Mouse (Mus musculus): ENCODE measurements around the gene Acvr1b. TPM values are rescaled to one million over a fixed set of nuclear protein-coding genes. Genes with fewer than 3 reads are reported as not detected.

The Acvr1b gene
- polyA plus RNA-seq, 1 experiment from 2014 or later = 14.3 TPM

- Histone ChIP-seq H3K27me3 (peaks cover 4% of the 10 kb centered on the region; the same call in 1 of the 2 replicates), H3K4me1 (peaks cover 36% of the 10 kb centered on the region), H3K9me3 (replicated peaks) (no peaks in the 10 kb centered on the region), H3K36me3 (ENCODE audit: poor library complexity, severe bottlenecking) (peaks cover 54% of the 10 kb centered on the region), H3K4me2 (no peak overlapping the region), H3K4me3 (no peak overlapping the region), H3K27ac (no peak overlapping the region), H3K9ac (no peak overlapping the region)
- no peak for ATAC-seq
- WGBS = 95% methylated on average over 16 of the region's 16 CpGs
Measured at GRCm38 (mm10) chr15:101194951-101195823, 21.3 kb downstream of the Acvr1b start.

GRCm38 (mm10) chr15:101196079-101196795, 22.4 kb downstream of the Acvr1b start:
- no peak for ATAC-seq
- peaks cover 25% of the 10 kb centered on the region for H3K4me1 ChIP-seq
- 93% methylated on average over 8 of the region's 8 CpGs for WGBS
- H3K36me3 ChIP-seq (ENCODE audit: poor library complexity, severe bottlenecking) = peaks cover 65% of the 10 kb centered on the region
- H3K27ac ChIP-seq = no peak overlapping the region
- H3K27me3 ChIP-seq = peaks cover 4% of the 10 kb centered on the region; the same call in 1 of the 2 replicates
- H3K4me3 ChIP-seq = no peak overlapping the region
- H3K4me2 ChIP-seq = no peak overlapping the region
- no peaks in the 10 kb centered on the region for H3K9me3 ChIP-seq (replicated peaks)
- H3K9ac ChIP-seq = no peak overlapping the region

GRCm38 (mm10) chr15:101196961-101197360, 23.1 kb downstream of the Acvr1b start:
- H3K27me3 ChIP-seq = peaks cover 4% of the 10 kb centered on the region; the same call in 1 of the 2 replicates
- no peak overlapping the region for H3K4me2 ChIP-seq
- H3K9me3 ChIP-seq (replicated peaks) = no peaks in the 10 kb centered on the region
- H3K4me1 ChIP-seq = peaks cover 18% of the 10 kb centered on the region
- ATAC-seq = no peak
- no peak overlapping the region for H3K4me3 ChIP-seq
- H3K27ac ChIP-seq = no peak overlapping the region
- no peak overlapping the region for H3K9ac ChIP-seq
- H3K36me3 ChIP-seq (ENCODE audit: poor library complexity, severe bottlenecking) = peaks cover 72% of the 10 kb centered on the region

- Histone ChIP-seq H3K9me3 (replicated peaks) (no peaks in the 10 kb centered on the region), H3K4me2 (no peak overlapping the region), H3K4me1 (peaks cover 11% of the 10 kb centered on the region), H3K27ac (no peak overlapping the region), H3K36me3 (ENCODE audit: poor library complexity, severe bottlenecking) (peaks cover 79% of the 10 kb centered on the region), H3K27me3 (peaks cover 4% of the 10 kb centered on the region; the same call in 1 of the 2 replicates), H3K9ac (no peak overlapping the region), H3K4me3 (no peak overlapping the region)
- peak; percentile 13; the same call in 1 of the 2 replicates for ATAC-seq
- WGBS = 91% methylated on average over 15 of the region's 15 CpGs
Measured at GRCm38 (mm10) chr15:101197497-101198179, 23.8 kb downstream of the Acvr1b start.

- WGBS = 24% methylated on average over 3 of the region's 3 CpGs
- H3K36me3 ChIP-seq (ENCODE audit: poor library complexity, severe bottlenecking) = peaks cover 84% of the 10 kb centered on the region
- H3K27me3 ChIP-seq = peaks cover 4% of the 10 kb centered on the region; the same call in 1 of the 2 replicates
- ATAC-seq = peak; percentile 81; the same call in 1 of the 2 replicates
- no peak overlapping the region for H3K4me3 ChIP-seq
- H3K9ac ChIP-seq = no peak overlapping the region
- H3K27ac ChIP-seq = no peak overlapping the region
- H3K9me3 ChIP-seq (replicated peaks) = no peaks in the 10 kb centered on the region
- no peak overlapping the region for H3K4me2 ChIP-seq
- H3K4me1 ChIP-seq = peaks cover 7% of the 10 kb centered on the region; the same call in 1 of the 2 replicates
Measured at GRCm38 (mm10) chr15:101198218-101198617, 24.4 kb downstream of the Acvr1b start.

- no peak overlapping the region for H3K4me2 ChIP-seq
- H3K36me3 ChIP-seq (ENCODE audit: poor library complexity, severe bottlenecking) = peaks cover 89% of the 10 kb centered on the region
- H3K27me3 ChIP-seq = peaks cover 2% of the 10 kb centered on the region; the same call in 1 of the 2 replicates
- H3K27ac ChIP-seq = no peak overlapping the region
- 84% methylated on average over 14 of the region's 14 CpGs for WGBS
- ATAC-seq = no peak
- H3K4me1 ChIP-seq = peaks cover under 1% of the 10 kb centered on the region; the same call in 1 of the 2 replicates
- no peaks in the 10 kb centered on the region for H3K9me3 ChIP-seq (replicated peaks)
- no peak overlapping the region for H3K4me3 ChIP-seq
- no peak overlapping the region for H3K9ac ChIP-seq
Measured at GRCm38 (mm10) chr15:101198850-101199249, 25.0 kb downstream of the Acvr1b start.

GRCm38 (mm10) chr15:101200777-101201295, 27.0 kb downstream of the Acvr1b start:
- Histone ChIP-seq H3K27ac (no peak overlapping the region), H3K4me1 (no peaks in the 10 kb centered on the region), H3K27me3 (no peaks in the 10 kb centered on the region), H3K4me2 (no peak overlapping the region), H3K4me3 (no peak overlapping the region), H3K9ac (no peak overlapping the region), H3K36me3 (ENCODE audit: poor library complexity, severe bottlenecking) (peaks cover 85% of the 10 kb centered on the region), H3K9me3 (replicated peaks) (no peaks in the 10 kb centered on the region)
- WGBS = 97% methylated on average over 9 of the region's 9 CpGs
- no peak for ATAC-seq

- no peak overlapping the region for H3K27ac ChIP-seq
- H3K36me3 ChIP-seq (ENCODE audit: poor library complexity, severe bottlenecking) = peaks cover 85% of the 10 kb centered on the region
- WGBS = 96% methylated on average over 3 of the region's 3 CpGs
- no peaks in the 10 kb centered on the region for H3K4me1 ChIP-seq
- no peaks in the 10 kb centered on the region for H3K9me3 ChIP-seq (replicated peaks)
- no peak for ATAC-seq
- H3K9ac ChIP-seq = no peak overlapping the region
- no peaks in the 10 kb centered on the region for H3K27me3 ChIP-seq
- H3K4me2 ChIP-seq = no peak overlapping the region
- H3K4me3 ChIP-seq = no peak overlapping the region
Measured at GRCm38 (mm10) chr15:101201414-101201813, 27.5 kb downstream of the Acvr1b start.

- no peak overlapping the region for H3K9ac ChIP-seq
- no peak overlapping the region for H3K4me3 ChIP-seq
- H3K27ac ChIP-seq = no peak overlapping the region
- H3K36me3 ChIP-seq (ENCODE audit: poor library complexity, severe bottlenecking) = peaks cover 93% of the 10 kb centered on the region
- ATAC-seq = no peak
- no peak overlapping the region for H3K4me2 ChIP-seq
- whole genome bisulfite sequencing = 84% methylated on average over 4 of the region's 4 CpGs
- no peaks in the 10 kb centered on the region for H3K27me3 ChIP-seq
- no peaks in the 10 kb centered on the region for H3K9me3 ChIP-seq (replicated peaks)
- H3K4me1 ChIP-seq = no peaks in the 10 kb centered on the region
Measured at GRCm38 (mm10) chr15:101203673-101204072, 29.8 kb downstream of the Acvr1b start.

- H3K27me3 ChIP-seq = no peaks in the 10 kb centered on the region
- WGBS = 91% methylated on average over 7 of the region's 7 CpGs
- no peaks in the 10 kb centered on the region for H3K9me3 ChIP-seq (replicated peaks)
- H3K4me1 ChIP-seq = no peaks in the 10 kb centered on the region
- H3K4me3 ChIP-seq = no peak overlapping the region
- no peak overlapping the region for H3K27ac ChIP-seq
- H3K9ac ChIP-seq = no peak overlapping the region
- H3K36me3 ChIP-seq (ENCODE audit: poor library complexity, severe bottlenecking) = peaks cover 94% of the 10 kb centered on the region
- no peak overlapping the region for H3K4me2 ChIP-seq
- ATAC-seq = no peak
Measured at GRCm38 (mm10) chr15:101204781-101205180, 30.9 kb downstream of the Acvr1b start.

- H3K36me3 ChIP-seq (ENCODE audit: poor library complexity, severe bottlenecking) = peaks cover 88% of the 10 kb centered on the region
- no peak overlapping the region for H3K27ac ChIP-seq
- H3K4me3 ChIP-seq = no peak overlapping the region
- peak; percentile 57; the same call in 1 of the 2 replicates for ATAC-seq
- WGBS = 62% methylated on average over 6 of the region's 6 CpGs
- no peak overlapping the region for H3K4me2 ChIP-seq
- H3K9ac ChIP-seq = no peak overlapping the region
- H3K9me3 ChIP-seq (replicated peaks) = no peaks in the 10 kb centered on the region
- H3K27me3 ChIP-seq = no peaks in the 10 kb centered on the region
- H3K4me1 ChIP-seq = no peaks in the 10 kb centered on the region
Measured at GRCm38 (mm10) chr15:101210228-101210627, 36.4 kb downstream of the Acvr1b start.
